Mouse (Mus musculus) midbrain, postnatal 0 days (tissue): ENCODE data around the gene B4galt7. TPM values are rescaled to one million over a fixed set of nuclear protein-coding genes. Genes with fewer than 3 reads are reported as not detected.
A peak's percentile ranks its signal among the peaks of the same experiment; 100 is the strongest.
"Not testable (repeated sequence)": the region's sequence is repeated elsewhere in the genome, so short reads cannot be mapped to it uniquely, and the experiment has no call there.

Experiments used
- ATAC-seq: fragments of 200-750 bp; cut with Nextera tagmentation; 2 replicates; pipeline ENCODE4 v1.8.0; 2017; ENCODE audit warnings: moderate number of reproducible peaks, mild to moderate bottlenecking, moderate TSS enrichment, moderate library complexity; ENCODE audit not compliant: low FRiP score
- DNase-seq: peaks from one replicate; pipeline ENCODE4 v3.0.0-alpha.2; 2015; ENCODE audit warnings: low spot score
- H3K27ac ChIP-seq: fragments of 300-500 bp; sonication (generic); 2 replicates; pipeline ENCODE4 v1.5.1; 2014; ENCODE audit warnings: low read depth, mild to moderate bottlenecking, low read length, mixed read lengths
- H3K27me3 ChIP-seq: fragments of 300-500 bp; sonication (generic); 2 replicates; pipeline ENCODE4 v1.6.1; 2014; ENCODE audit warnings: low read length, control low read depth, mixed read lengths; ENCODE audit not compliant: insufficient read depth
- H3K36me3 ChIP-seq: fragments of 300-500 bp; sonication (generic); 2 replicates; pipeline ENCODE4 v1.6.1; 2014; ENCODE audit warnings: low read length, control low read depth, mixed read lengths; ENCODE audit not compliant: insufficient read depth
- H3K4me1 ChIP-seq: fragments of 300-500 bp; sonication (generic); 2 replicates; pipeline ENCODE4 v1.6.1; 2014; ENCODE audit warnings: mild to moderate bottlenecking, control low read depth, antibody characterized with exemption, low read length, mixed read lengths; ENCODE audit not compliant: insufficient read depth
- H3K4me2 ChIP-seq: fragments of 300-500 bp; sonication (generic); 2 replicates; pipeline ENCODE4 v1.6.1; 2014; ENCODE audit warnings: low read depth, mild to moderate bottlenecking, low read length, mixed read lengths; ENCODE audit not compliant: poor library complexity, severe bottlenecking
- H3K4me3 ChIP-seq: fragments of 300-500 bp; sonication (generic); 2 replicates; pipeline ENCODE4 v1.5.1; 2014; ENCODE audit warnings: low read depth, mild to moderate bottlenecking, low read length, moderate library complexity
- H3K9ac ChIP-seq: fragments of 300-500 bp; sonication (generic); replicated peaks from 2 replicates; pipeline ENCODE4 v1.6.1; 2014; ENCODE audit warnings: mild to moderate bottlenecking, low read length, moderate library complexity, mixed read lengths; ENCODE audit not compliant: poor library complexity, severe bottlenecking
- H3K9me3 ChIP-seq: fragments of 300-500 bp; sonication (generic); 2 replicates; pipeline ENCODE4 v1.6.1; 2016; ENCODE audit warnings: low read length, control low read depth
- CTCF ChIP-seq: IDR thresholded peaks from 2 replicates; pipeline ENCODE4 v1.5.1; 2016; ENCODE audit warnings: antibody characterized with exemption, mild to moderate bottlenecking
- WGBS: fragments of 180-500 bp; shearing (Covaris S2); extraction: QIAGEN DNeasy Blood & Tissue Kit; methylation state at CpG from one replicate; pipeline ENCODE4 v1.1.7; 2014; 5-methylcytosine and 5-hydroxymethylcytosine counted together
- polyA plus RNA-seq: library from polyadenylated mRNA; unstranded; fragments of >200 nt; fragmentation: Nextera tagmentation; extraction: Ambion mirVana; gene quantifications from 2 replicates; pipeline ENCODE4 v1.2.1, GENCODE M21; 2015
- total RNA-seq: library from RNA; depleted of rRNA; stranded (reverse); fragments of >200 nt; gene quantifications from 2 replicates; pipeline ENCODE4 v1.2.3, GENCODE M21; 2014

Gene B4galt7
- total and polyA plus RNA-seq, 2 experiments from 2014 or later = 50.1 to 62.6 TPM

DNA sequence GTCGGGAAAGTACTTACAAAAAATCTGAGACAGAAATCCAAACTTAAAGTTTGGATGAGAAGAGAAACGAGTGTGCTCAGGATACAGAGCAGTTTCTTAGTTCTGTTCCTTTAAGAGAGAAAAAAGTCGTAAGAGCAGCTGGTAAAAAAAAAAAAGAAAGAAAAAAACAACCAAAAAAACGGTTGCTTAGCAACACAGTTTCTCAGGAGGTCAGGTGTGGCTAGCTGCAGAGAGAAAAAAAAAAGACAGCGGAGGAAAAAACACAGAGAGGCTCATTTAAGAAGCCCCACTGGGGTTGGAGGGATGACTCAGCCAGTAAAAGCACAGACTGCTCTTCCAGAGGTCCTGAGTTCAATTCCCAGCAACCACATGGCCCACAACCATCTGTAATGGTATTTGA is 25.4 kb upstream of the B4galt7 start:
- H3K9ac ChIP-seq = no peak overlapping the region
- H3K4me1 ChIP-seq = peaks cover 6% of the 10 kb centered on the region; the same call in 1 of the 2 replicates
- no peak overlapping the region for H3K4me3 ChIP-seq
- no peaks in the 10 kb centered on the region for H3K27me3 ChIP-seq
- no peaks in the 10 kb centered on the region for H3K36me3 ChIP-seq
- ATAC-seq (no peak), DNase-seq (peak; percentile 76)
- WGBS = 59% methylated on average over 5 of the region's 5 CpGs
- no peak overlapping the region for H3K27ac ChIP-seq
- H3K9me3 ChIP-seq = no peaks in the 10 kb centered on the region
- H3K4me2 ChIP-seq = no peak overlapping the region
- no peak for TF ChIP-seq CTCF

DNA sequence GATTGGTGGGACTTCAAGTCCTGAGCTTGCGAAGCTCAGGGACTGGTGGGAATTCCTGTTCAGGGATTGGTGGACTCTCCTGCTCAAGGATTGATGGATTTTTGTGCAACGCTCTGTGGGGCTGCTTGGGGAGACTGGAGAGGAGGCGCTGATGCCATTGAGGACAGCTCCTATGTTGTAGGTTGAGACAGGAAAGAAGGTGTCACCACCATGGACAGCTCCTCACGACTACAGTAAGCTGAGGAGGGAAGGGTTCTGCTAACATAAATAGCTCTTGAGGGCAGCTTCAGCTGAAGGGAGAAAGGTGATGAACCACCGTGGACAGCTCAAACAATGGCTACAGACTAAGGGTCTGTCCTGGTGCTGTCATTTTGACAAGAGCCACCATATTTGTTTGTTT is 23.8 kb upstream of the B4galt7 start:
- 58% methylated on average over 5 of the region's 5 CpGs for WGBS
- H3K9ac ChIP-seq = no peak overlapping the region
- H3K27ac ChIP-seq = no peak overlapping the region
- no peaks in the 10 kb centered on the region for H3K27me3 ChIP-seq
- no peaks in the 10 kb centered on the region for H3K36me3 ChIP-seq
- no peaks in the 10 kb centered on the region for H3K4me1 ChIP-seq
- TF ChIP-seq CTCF = no peak
- DNase-seq (no peak), ATAC-seq (no peak)
- H3K4me2 ChIP-seq = no peak overlapping the region
- no peak overlapping the region for H3K4me3 ChIP-seq
- no peaks in the 10 kb centered on the region for H3K9me3 ChIP-seq

DNA sequence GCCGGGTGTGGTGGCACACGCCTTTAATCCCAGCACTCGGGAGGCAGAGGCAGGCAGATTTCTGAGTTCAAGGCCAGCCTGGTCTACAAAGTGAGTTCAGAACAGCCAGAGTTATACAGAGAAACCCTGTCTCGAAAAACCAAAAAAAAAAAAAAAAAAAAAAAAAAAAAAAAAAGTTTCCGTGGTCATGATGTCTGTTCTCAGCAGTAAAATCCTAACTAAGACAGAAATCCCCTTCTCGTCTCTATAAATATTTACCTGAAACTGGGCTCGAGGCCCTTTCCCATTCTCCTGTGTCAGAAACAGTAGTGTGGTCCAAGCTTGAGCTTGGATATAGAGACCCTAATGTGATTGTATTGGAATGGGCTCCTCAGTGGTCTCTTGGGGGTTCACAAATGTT is 22.8 kb upstream of the B4galt7 start:
- H3K27ac ChIP-seq, DNase-seq, H3K4me2 ChIP-seq, H3K27me3 ChIP-seq, H3K36me3 ChIP-seq, ATAC-seq, H3K4me3 ChIP-seq, H3K9me3 ChIP-seq, H3K9ac ChIP-seq, H3K4me1 ChIP-seq: not testable (repeated sequence)
- 94% methylated on average over 7 of the region's 7 CpGs for WGBS

DNA sequence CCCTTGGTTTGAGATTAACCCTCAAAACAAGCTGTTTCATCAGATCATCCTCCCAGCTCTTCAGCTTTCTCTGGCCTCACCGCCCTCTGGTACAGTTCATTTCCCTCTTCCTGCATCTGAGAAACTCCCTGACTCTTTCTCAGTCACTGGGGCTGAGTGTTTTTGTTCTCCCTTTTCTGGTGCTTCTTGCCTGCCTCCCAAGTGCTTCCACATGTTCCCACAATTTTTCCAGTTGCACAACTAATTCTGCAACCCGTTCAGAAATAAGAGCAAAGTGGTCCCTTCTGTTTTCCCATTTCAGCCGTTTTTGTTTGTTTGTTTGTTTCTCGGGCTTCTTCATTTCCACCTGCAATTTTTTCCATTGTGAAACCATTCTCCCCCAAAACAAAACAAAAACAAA is 21.6 kb upstream of the B4galt7 start:
- no peak for ATAC-seq
- Histone ChIP-seq H3K9me3 (no peaks in the 10 kb centered on the region), H3K4me3 (no peak overlapping the region), H3K4me1 (no peaks in the 10 kb centered on the region), H3K27ac (no peak overlapping the region), H3K36me3 (no peaks in the 10 kb centered on the region), H3K4me2 (no peak overlapping the region), H3K9ac (no peak overlapping the region), H3K27me3 (no peaks in the 10 kb centered on the region)
- WGBS = 90% methylated on average over 4 of the region's 4 CpGs
- DNase-seq = no peak
- TF ChIP-seq CTCF = no peak

DNA sequence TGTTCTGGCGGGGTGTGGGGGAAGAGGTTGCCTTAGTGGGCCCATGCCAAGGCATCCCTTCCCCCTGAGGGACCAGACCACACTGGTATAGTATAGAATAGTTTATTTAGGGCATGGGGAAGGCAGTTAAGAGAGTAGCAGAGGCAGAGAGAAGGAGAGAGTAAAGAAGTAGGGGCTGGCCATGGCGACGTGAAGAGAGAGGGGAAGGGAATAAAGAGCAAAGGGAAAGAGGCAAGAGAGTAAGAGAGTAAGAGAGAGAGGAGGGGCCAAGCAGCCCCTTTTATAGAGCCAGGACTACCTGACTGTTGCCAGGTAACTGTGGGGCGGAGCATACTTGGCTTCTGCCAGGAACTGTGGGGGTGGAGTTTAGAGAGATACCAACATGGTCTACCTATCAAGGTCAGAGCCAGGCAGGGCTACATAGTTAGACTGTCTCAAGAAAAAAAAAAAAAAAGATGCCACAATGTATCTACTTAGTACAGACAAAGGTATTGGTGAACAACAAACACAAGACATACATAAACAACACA is 7.7 kb upstream of the B4galt7 start:
- peak overlapping the region; percentile 82 for H3K27ac ChIP-seq
- DNase-seq (no peak), ATAC-seq (0 out of 2 replicates have a peak, but pooled peaks have one; percentile 32)
- no peaks in the 10 kb centered on the region; the same call in 1 of the 2 replicates for H3K4me1 ChIP-seq
- H3K9ac ChIP-seq = no peak overlapping the region
- peaks cover 21% of the 10 kb centered on the region for H3K36me3 ChIP-seq
- WGBS = 65% methylated on average over 4 of the region's 4 CpGs
- no peak overlapping the region for H3K4me2 ChIP-seq
- no peak for TF ChIP-seq CTCF
- H3K4me3 ChIP-seq = no peak overlapping the region
- H3K9me3 ChIP-seq = no peaks in the 10 kb centered on the region
- no peaks in the 10 kb centered on the region for H3K27me3 ChIP-seq

DNA sequence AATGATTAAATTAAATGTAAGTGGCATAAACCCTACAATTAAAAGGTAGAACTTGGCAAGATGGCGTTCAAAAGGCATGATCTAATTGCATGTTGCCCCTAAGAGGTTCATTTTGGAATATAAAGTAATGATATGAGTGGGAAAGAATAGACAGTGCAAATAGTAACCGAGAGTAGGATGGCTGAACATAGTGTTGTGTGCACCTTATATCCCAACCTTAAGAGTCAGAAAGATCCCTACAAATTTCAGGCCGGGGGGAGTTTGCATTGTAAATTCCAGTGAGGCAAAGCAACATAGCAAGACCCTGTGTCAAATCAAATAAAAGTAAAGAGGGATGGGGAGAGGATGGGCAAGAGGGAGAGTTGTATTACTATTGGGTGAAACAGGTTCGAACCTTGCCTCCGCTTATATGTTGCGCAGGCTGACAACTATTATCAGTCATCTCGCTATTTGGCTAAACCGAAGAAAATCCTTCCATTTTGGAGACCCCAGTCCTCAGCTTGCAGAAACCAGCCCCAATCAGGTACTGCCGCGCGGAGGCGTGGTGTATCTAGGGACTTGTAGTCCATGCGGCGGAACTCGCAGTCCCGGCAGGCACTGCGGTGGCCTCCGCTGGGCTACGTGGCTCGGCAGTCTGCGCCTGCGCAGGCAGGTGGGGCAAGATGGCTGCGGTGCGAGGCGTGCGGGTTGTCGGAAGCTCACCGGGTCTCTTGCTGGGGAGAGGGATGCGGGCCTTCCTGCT is 7.0 kb upstream of the B4galt7 start:
- 4% methylated on average over 29 of the region's 29 CpGs for WGBS
- no peaks in the 10 kb centered on the region for H3K27me3 ChIP-seq
- peak overlapping the region; percentile 79 for H3K4me3 ChIP-seq
- peak overlapping the region; percentile 82 for H3K27ac ChIP-seq
- peak; percentile 57 for TF ChIP-seq CTCF
- no peaks in the 10 kb centered on the region; the same call in 1 of the 2 replicates for H3K4me1 ChIP-seq
- H3K36me3 ChIP-seq = peaks cover 25% of the 10 kb centered on the region
- ATAC-seq = peak; percentile 97
- H3K4me2 ChIP-seq = peak overlapping the region; percentile 68
- DNase-seq = peak; percentile 98
- no peaks in the 10 kb centered on the region for H3K9me3 ChIP-seq
- peak overlapping the region; percentile 81 for H3K9ac ChIP-seq
